Mouse (Mus musculus): ENCODE data around the gene Maml1. TPM values are rescaled to one million over a fixed set of nuclear protein-coding genes. Genes with fewer than 3 reads are reported as not detected.

The Maml1 gene
- polyA plus RNA-seq, 1 experiment, result 10.9 TPM

DNA sequence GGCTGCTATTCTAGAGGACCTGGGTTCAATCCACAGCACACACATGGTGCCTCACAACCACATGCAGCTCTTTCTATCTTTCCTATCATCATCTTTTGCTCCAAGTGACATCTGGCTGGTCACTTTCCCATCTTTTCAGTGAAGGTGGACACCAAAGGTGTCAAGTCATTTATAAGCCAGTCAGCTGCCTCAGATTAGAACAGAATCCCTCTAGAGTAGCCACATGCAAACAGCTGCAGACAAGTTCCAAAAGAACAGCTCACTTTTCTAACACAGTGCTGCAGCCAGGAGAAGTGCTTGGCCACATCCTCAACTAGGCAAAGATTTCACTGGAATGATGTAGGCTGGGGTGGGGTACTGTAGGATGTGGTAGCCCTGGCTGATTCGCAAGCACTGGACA is 22.2 kb downstream of the Maml1 start:
- Histone ChIP-seq H3K4me1 (ENCODE audit: control insufficient read depth, insufficient read depth, low read length) (peaks cover 16% of the 10 kb centered on the region; the same call in 1 of the 2 replicates), H3K4me3 (ENCODE audit: insufficient read depth, low read depth, low read length) (no peak overlapping the region), H3K27ac (ENCODE audit: insufficient read depth, low read depth, low read length) (no peak overlapping the region), H3K27me3 (replicated peaks; ENCODE audit: control insufficient read depth, insufficient read depth, low read length) (no peaks in the 10 kb centered on the region), H3K36me3 (ENCODE audit: control insufficient read depth, insufficient read depth, low read length) (no peaks in the 10 kb centered on the region)
- no peak for DNase-seq
- TF ChIP-seq CTCF (conservative IDR thresholded peaks at IDR 0.05; ENCODE audit: insufficient read depth, insufficient read length, low read depth, low read length), result no peak
- TF ChIP-seq POLR2A (IDR thresholded peaks at IDR 0.05; ENCODE audit: low read depth, low read length), result no peak
- 100% methylated on average over 1 of the region's 1 CpGs for WGBS

DNA sequence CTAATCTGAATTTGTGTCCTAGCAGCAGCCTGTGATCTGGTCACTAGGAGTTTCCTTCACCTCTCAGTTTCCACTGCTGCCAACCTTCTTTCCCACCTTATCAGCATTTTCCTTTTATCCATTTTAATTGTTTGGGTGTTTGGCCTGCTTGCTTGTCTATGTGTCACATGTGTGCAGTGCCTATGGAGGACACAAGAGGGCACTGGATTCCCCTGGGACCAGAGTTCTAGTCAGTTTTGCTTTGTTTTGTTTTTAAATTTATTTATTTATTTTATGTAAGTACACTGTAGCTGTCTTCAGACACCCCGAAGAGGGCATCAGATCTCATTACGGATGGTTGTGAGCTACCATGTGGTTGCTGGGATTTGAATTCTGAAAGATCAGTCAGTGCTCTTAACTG is 22.9 kb downstream of the Maml1 start:
- WGBS, result 77% methylated on average over 2 of the region's 2 CpGs
- no peaks in the 10 kb centered on the region for H3K36me3 ChIP-seq (ENCODE audit: control insufficient read depth, insufficient read depth, low read length)

DNA sequence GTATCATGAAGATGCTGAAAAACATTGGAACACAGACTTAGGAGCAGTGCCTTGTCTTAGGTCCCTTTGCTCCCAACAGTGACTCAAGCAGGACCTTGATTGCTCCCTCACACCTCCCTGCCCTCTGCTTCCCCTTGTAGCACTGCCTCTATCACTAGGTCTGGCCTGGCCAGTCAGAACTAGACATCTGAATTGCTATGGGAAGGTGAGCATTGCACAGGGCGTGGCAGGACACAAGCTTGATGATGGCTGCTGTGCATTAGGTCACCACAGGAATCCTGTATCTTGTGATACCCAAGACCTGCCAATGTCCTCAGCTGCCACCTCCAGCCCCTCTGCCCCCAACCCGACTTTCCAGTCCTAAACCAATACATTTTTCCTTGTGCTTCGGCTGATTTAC is 25.1 kb downstream of the Maml1 start:
- DNase-seq, result no peak
- H3K4me1 ChIP-seq (ENCODE audit: control insufficient read depth, insufficient read depth, low read length), result peaks cover 16% of the 10 kb centered on the region; the same call in 1 of the 2 replicates
- 0 out of 2 replicates have a peak overlapping the region, but pooled peaks have one; percentile 16 for H3K27ac ChIP-seq (ENCODE audit: insufficient read depth, low read depth, low read length)
- 91% methylated on average over 3 of the region's 3 CpGs for WGBS
- TF ChIP-seq CTCF (conservative IDR thresholded peaks at IDR 0.05; ENCODE audit: insufficient read depth, insufficient read length, low read depth, low read length) (no peak), POLR2A (IDR thresholded peaks at IDR 0.05; ENCODE audit: low read depth, low read length) (no peak)
- H3K27me3 ChIP-seq (replicated peaks; ENCODE audit: control insufficient read depth, insufficient read depth, low read length), result no peaks in the 10 kb centered on the region
- H3K4me3 ChIP-seq (ENCODE audit: insufficient read depth, low read depth, low read length), result no peak overlapping the region
- H3K36me3 ChIP-seq (ENCODE audit: control insufficient read depth, insufficient read depth, low read length), result no peaks in the 10 kb centered on the region

More for the DNA sequence above, 22.9 kb downstream of the Maml1 start:
- no peak overlapping the region for H3K4me3 ChIP-seq (ENCODE audit: insufficient read depth, low read depth, low read length)
- H3K27me3 ChIP-seq (replicated peaks; ENCODE audit: control insufficient read depth, insufficient read depth, low read length), result no peaks in the 10 kb centered on the region
- H3K4me1 ChIP-seq (ENCODE audit: control insufficient read depth, insufficient read depth, low read length), result peaks cover 16% of the 10 kb centered on the region; the same call in 1 of the 2 replicates
- H3K27ac ChIP-seq (ENCODE audit: insufficient read depth, low read depth, low read length), result no peak overlapping the region
- peak; percentile 57 for TF ChIP-seq CTCF (conservative IDR thresholded peaks at IDR 0.05; ENCODE audit: insufficient read depth, insufficient read length, low read depth, low read length)
- no peak for TF ChIP-seq POLR2A (IDR thresholded peaks at IDR 0.05; ENCODE audit: low read depth, low read length)
- DNase-seq, result peak; percentile 29

DNA sequence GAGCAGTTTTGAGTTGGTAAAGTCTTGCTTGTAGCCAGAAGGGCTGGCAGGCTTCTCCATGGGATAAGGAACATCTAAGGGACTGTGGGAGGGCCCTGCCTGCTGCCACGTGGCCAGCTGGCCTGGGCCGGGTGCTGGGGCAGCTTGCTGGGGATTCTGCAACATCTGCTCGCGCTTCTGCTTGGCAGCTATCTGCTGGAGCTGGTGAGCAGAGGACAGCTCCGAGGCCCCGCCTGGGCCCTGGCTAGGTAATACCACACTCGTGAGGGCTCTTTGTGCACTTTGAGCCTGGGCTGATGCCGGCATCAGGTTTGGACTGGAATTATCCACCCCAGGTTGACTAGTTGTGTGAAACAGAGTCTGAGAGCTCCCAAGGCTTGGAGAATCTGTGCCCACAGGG is 26.2 kb downstream of the Maml1 start:
- DNase-seq, result peak; percentile 93
- 44% methylated on average over 8 of the region's 8 CpGs for WGBS
- H3K36me3 ChIP-seq (ENCODE audit: control insufficient read depth, insufficient read depth, low read length), result no peaks in the 10 kb centered on the region
- H3K27ac ChIP-seq (ENCODE audit: insufficient read depth, low read depth, low read length), result peak overlapping the region; percentile 69
- H3K27me3 ChIP-seq (replicated peaks; ENCODE audit: control insufficient read depth, insufficient read depth, low read length), result no peaks in the 10 kb centered on the region
- TF ChIP-seq CTCF (conservative IDR thresholded peaks at IDR 0.05; ENCODE audit: insufficient read depth, insufficient read length, low read depth, low read length) (no peak), POLR2A (IDR thresholded peaks at IDR 0.05; ENCODE audit: low read depth, low read length) (no peak)
- H3K4me1 ChIP-seq (ENCODE audit: control insufficient read depth, insufficient read depth, low read length), result peaks cover 16% of the 10 kb centered on the region; the same call in 1 of the 2 replicates
- no peak overlapping the region for H3K4me3 ChIP-seq (ENCODE audit: insufficient read depth, low read depth, low read length)

DNA sequence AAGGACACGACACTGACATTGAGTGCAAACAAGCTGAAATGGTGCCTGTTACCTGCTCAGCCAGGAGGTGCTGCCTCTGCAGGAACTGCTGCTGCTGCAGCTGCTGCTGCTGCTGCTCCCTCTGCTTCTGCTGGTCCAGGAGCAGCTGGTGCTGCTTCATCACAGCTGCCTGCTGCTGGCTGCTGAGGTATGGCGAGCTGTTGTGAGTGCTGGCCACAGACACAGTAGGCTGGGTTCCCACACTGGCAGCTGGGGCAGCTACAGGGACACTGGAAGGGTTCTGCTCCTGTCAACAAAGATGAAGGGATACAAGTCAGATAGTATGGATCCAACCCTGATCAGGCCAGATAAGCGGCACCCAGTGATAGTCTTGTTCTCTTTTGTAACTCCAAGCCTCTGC is 28.9 kb downstream of the Maml1 start:
- H3K36me3 ChIP-seq (ENCODE audit: control insufficient read depth, insufficient read depth, low read length), result no peaks in the 10 kb centered on the region

DNA sequence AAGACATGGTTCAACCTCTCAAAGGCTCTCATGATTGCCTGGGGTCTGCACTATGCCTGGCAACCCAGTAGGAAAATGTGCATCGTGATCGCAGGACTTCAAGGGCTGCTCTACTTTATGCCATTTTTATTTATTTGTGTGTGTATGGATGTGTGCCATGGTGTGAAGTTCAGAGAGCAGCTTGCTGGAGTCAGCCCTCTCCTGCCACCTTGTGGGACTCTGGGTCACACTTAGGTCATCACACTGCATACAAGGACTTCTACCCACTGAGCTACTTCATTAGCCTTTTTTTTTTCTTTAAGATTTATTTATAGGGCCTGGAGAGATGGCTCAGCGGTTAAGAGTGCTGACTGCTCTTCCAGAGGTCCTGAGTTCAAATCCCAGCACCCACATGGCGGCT is 30.1 kb downstream of the Maml1 start:
- TF ChIP-seq POLR2A (IDR thresholded peaks at IDR 0.05; ENCODE audit: low read depth, low read length) (no peak), CTCF (conservative IDR thresholded peaks at IDR 0.05; ENCODE audit: insufficient read depth, insufficient read length, low read depth, low read length) (peak; percentile 75)
- no peaks in the 10 kb centered on the region for H3K27me3 ChIP-seq (replicated peaks; ENCODE audit: control insufficient read depth, insufficient read depth, low read length)
- WGBS, result 43% methylated on average over 4 of the region's 4 CpGs
- no peak overlapping the region for H3K27ac ChIP-seq (ENCODE audit: insufficient read depth, low read depth, low read length)
- H3K4me1 ChIP-seq (ENCODE audit: control insufficient read depth, insufficient read depth, low read length), result peaks cover 8% of the 10 kb centered on the region; the same call in 1 of the 2 replicates
- no peaks in the 10 kb centered on the region; the same call in 1 of the 2 replicates for H3K36me3 ChIP-seq (ENCODE audit: control insufficient read depth, insufficient read depth, low read length)
- DNase-seq, result peak; percentile 76
- H3K4me3 ChIP-seq (ENCODE audit: insufficient read depth, low read depth, low read length), result no peak overlapping the region

More for the DNA sequence above, 28.9 kb downstream of the Maml1 start:
- DNase-seq, result no peak
- H3K27ac ChIP-seq (ENCODE audit: insufficient read depth, low read depth, low read length), result no peak overlapping the region
- H3K27me3 ChIP-seq (replicated peaks; ENCODE audit: control insufficient read depth, insufficient read depth, low read length), result no peaks in the 10 kb centered on the region
- peaks cover 16% of the 10 kb centered on the region; the same call in 1 of the 2 replicates for H3K4me1 ChIP-seq (ENCODE audit: control insufficient read depth, insufficient read depth, low read length)
- WGBS, result 86% methylated on average over 3 of the region's 3 CpGs
- no peak overlapping the region for H3K4me3 ChIP-seq (ENCODE audit: insufficient read depth, low read depth, low read length)
- no peak for TF ChIP-seq CTCF (conservative IDR thresholded peaks at IDR 0.05; ENCODE audit: insufficient read depth, insufficient read length, low read depth, low read length)
- no peak for TF ChIP-seq POLR2A (IDR thresholded peaks at IDR 0.05; ENCODE audit: low read depth, low read length)

DNA sequence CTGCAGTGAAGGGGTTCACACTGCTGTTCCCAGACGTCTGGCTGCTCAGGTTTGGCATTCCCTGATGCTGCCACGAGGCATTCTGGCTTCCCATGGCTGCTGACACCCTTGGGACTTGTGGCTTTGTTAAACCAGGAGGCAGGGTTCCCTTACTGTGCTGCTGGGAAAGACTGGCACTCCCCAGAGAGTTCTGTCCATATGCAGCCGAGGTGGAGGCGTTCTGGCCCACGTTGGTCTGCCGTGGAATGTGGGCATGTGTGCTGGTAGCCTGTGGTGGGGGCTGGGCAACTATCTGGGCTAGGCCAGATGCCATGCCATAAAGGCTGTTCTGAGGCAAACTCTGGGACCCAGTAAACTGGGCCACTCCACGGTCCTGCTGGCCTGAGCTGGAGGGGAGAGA is 33.8 kb downstream of the Maml1 start:
- H3K4me3 ChIP-seq (ENCODE audit: insufficient read depth, low read depth, low read length), result no peak overlapping the region
- 72% methylated on average over 7 of the region's 7 CpGs for WGBS
- peaks cover under 1% of the 10 kb centered on the region; the same call in 1 of the 2 replicates for H3K4me1 ChIP-seq (ENCODE audit: control insufficient read depth, insufficient read depth, low read length)
- peaks cover 2% of the 10 kb centered on the region for H3K36me3 ChIP-seq (ENCODE audit: control insufficient read depth, insufficient read depth, low read length)
- H3K27ac ChIP-seq (ENCODE audit: insufficient read depth, low read depth, low read length), result no peak overlapping the region
- no peak for DNase-seq
- no peaks in the 10 kb centered on the region for H3K27me3 ChIP-seq (replicated peaks; ENCODE audit: control insufficient read depth, insufficient read depth, low read length)
- TF ChIP-seq CTCF (conservative IDR thresholded peaks at IDR 0.05; ENCODE audit: insufficient read depth, insufficient read length, low read depth, low read length) (no peak), POLR2A (IDR thresholded peaks at IDR 0.05; ENCODE audit: low read depth, low read length) (no peak)
